Mouse (Mus musculus): ENCODE measurements at regions not wholly inside any gene's neighbourhood (a gene's known extent, or its start where the extent isn't known, plus 50 kb on each side); places are given as distances from the start of the nearest gene placed in this dataset.

DNA sequence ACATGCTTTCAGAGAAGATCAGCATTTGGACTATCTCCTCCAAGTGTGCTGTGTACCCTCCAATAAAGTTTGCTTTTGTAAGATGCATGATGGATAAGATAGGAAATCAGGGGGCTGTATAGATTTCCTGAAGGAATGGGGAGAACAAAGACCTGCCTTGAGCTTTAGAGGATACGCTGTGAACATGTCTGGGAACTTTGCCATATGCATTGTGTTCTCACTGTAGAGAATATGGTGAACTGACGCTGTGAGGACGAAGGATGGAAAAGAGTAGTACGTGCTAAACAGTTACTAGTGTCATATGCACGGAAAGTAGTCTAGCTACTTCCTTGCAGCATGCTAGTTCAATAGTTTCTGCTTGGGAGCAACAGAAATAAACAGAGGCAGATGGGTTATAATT is 86.8 kb downstream of the Cavin4 start:
- TF ChIP-seq CTCF (IDR thresholded peaks at IDR 0.05) (no peak), EP300 (IDR thresholded peaks at IDR 0.05; ENCODE audit: insufficient read depth, low read depth, low read length) (no peak)

All from heart, adult 2 months (tissue).